Mouse (Mus musculus): ENCODE measurements around the gene Snapc4.

Gene Snapc4

DNA sequence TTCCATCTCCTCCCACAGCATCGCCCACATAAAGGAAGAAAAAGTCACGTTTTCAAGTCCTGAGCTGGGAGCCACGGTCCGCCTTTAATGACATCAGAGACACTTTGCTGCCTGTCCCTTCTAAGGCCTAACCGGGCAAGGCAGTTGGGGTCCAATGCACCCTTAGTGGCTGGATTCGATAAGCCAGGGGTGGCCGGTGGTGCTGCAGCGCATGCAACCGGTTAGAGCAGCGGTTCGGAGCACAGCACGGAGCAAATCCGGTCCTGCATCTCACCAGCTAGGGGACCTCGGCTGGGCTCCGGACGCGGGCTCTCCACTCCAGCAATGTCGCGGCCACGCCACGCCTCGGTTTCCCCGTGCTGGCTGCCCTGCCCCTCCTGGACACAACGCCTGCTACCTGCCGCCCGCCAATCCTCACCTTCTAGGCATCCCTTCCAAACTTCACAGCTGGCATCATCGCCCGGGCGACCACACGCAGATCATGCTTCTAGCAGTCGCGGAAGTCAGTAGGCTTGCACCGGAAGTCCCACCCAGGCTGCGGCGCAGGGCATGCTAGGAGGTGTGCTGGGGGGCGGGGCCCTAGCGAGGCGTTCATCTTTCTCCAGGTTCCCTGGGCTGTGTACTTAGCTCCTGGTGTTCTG lies at the start of gene Snapc4:
Gene Snapc4 (minus strand): TSS at position 523 of the 641 bp plus-strand sequence.
- in situ Hi-C loops (cut with MboI, MseI) = loop anchor here (5.0 kb wide), 1 partner anchor 72 kb away; no protein-coding TSS in a partner anchor

DNA sequence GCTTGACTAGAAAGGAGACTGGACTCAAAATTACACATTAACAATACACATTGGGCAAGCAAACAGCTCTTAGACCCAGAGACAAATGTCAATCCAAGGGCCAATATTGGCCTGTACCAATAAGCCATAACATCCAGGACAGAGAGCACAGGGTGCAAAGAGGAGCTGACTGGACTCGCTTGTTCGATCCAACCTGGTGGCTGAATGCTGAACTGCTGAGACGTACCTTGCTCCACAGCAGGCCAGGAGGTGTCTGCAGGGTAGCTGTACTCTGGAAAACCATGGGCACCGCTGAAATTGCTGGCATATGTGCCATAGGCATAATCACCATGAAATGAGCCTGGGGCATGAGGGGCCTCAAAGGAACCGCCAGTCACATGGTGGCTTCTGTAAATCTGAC lies 49.4 kb upstream of the Snapc4 start:
- in situ Hi-C loops (cut with MboI, MseI) = no loop called here

DNA sequence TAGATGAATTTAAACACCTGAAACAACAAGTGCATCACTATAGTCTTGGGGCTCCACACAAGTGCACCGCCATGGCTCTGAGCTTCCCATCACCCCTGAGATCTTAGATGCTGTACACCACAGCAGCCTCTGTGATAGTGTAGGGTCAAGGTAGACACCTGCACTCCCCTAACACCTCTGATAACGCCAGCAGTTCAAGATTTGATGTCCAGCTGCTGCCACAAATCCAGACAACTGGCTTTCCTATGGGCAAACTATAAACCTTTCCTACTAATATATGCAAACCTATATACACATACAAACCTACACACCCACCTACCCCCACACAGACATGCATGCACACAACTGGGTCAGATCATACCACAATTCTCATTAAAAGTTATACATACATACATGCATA lies 44.1 kb upstream of the Snapc4 start:
- in situ Hi-C loops (cut with MboI, MseI) = no loop called here

DNA sequence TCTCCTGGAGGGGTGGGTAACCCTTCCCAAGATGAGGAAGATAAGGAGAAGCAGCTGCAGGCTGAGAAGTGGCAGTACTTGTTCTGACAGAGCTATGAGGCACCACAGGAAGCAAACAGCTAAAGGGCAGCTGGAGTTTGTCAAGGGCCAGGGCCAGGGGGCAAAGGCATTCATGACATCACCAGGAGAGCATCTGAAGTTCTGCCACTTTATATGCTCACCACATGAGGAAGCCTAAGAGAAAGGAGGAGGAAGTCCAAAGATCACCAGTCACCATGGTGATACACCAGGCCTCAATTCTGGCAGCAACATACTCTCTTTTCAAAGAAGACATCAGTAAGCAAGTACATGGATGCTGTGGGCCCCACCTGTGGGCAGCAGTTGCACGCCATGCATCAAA lies 42.6 kb upstream of the Snapc4 start:
- in situ Hi-C loops (cut with MboI, MseI) = no loop called here

DNA sequence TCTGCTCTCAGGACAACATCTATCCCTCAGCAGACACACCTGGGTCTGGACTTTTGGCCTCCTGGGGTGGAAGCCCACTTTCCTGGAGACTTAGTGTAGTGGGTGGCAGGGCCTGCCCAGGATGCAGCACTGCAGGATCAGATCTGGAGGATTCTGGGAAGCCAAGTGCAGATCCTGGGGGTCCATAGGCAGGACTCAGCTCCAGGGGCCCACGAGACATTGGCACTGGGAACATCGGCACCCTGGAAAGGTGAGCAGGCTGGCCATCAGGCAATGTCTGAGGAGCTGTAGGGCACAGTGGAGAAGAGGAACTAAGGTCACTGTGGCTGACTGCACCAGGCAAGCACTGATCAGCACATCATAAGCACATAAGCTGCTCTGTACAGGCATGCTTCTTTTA lies 41.5 kb upstream of the Snapc4 start:
- in situ Hi-C loops (cut with MboI, MseI) = no loop called here

DNA sequence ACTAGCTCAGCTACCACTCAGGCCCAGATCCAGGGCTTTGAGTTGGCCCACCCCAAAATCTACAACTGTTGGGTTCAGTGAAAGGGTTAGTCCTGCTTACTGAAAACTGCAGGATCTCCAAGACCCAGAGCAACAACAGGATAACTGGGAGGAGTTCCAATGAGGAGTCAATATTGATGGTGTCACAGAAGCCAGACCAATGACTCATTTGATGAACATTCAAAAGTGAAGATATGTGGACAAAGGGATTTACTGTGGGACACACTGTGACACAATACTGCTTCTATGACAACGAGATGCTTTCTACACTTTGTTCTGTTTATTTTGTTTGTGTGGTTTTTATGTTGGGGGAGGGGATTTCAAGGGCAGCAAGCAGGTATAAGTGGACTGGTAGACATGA lies 37.7 kb upstream of the Snapc4 start:
- in situ Hi-C loops (cut with MboI, MseI) = no loop called here

DNA sequence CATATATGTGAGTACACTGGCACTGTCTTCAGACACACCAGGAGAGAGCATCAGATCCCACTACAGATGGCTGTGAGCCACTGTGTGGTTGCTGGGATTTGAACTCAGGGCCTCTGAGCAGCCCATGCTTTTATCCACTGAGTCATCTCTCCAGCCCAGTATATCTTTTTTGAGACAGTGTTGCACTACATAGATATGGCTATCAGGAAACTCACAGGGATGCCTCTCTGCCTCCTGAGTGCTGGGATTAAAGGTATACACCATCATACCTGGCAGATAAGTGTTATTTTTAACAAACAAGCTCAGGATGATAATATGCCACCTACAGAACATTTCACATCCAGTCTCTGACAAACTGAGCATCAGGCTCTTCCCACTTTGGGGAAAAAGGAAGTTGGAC lies 36.6 kb upstream of the Snapc4 start:
- in situ Hi-C loops (cut with MboI, MseI) = no loop called here

DNA sequence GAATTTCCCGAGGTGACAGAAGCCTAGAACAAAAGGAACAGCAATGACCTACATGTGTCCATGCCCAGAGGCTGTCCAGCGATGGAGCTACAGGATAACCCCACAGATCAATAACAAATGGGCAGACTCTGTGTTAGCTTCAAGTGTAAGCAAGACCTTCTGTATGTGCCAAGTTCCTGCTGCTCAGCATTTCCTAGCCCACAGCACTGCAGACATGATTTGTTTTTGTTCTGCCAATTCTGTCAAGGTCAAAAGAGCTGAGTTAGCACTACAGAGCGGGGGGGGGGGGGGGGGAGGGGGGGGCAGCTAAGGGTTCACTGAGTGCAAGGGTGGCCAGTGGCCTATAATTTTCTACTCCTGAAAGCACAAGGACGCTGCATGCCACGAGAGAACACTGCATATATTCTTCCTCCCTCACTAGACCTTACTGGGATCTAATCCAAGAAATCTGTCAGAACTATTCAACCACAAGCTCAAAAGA lies 30.5 kb upstream of the Snapc4 start:
- in situ Hi-C loops (cut with MboI, MseI) = no loop called here

DNA sequence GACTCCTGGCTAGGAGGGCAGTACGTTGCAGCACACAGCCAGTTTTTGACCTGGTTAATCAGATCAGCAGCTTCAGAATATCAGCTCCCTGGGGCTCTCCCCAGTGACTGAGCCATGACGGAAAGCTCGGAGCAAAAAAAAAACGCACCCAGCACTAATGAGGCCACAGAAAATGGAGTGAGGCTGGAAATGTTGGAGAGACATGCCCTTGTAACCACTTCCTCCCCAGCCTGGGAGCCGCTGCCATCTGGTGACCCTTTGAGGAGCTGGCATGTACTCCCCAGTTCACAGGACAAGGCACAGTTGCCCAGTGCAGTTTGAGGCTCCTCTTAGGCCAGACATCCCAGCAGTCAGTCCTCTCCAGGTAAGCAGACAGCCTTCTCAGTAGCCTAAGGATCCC lies 29.6 kb upstream of the Snapc4 start:
- in situ Hi-C loops (cut with MboI, MseI) = no loop called here

DNA sequence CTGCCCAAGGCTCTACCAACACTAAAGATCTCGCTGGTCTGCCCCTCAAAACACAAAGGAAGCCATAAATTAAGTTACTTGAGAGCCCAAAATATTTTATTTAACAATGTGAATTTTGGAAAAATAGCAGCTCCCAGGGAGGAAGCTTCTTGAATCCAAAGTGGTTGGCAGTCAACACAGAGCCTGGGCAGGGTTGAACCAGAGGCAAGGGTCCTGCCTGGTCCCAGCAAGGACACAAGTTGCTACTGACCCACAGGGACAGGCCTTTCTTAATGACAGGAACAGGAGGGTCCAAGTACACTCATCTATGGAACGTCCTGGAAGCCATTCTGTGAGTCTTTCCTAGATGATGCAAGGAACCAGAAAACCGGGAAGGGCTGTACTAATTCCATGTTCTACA lies 28.9 kb upstream of the Snapc4 start:
- in situ Hi-C loops (cut with MboI, MseI) = no loop called here

DNA sequence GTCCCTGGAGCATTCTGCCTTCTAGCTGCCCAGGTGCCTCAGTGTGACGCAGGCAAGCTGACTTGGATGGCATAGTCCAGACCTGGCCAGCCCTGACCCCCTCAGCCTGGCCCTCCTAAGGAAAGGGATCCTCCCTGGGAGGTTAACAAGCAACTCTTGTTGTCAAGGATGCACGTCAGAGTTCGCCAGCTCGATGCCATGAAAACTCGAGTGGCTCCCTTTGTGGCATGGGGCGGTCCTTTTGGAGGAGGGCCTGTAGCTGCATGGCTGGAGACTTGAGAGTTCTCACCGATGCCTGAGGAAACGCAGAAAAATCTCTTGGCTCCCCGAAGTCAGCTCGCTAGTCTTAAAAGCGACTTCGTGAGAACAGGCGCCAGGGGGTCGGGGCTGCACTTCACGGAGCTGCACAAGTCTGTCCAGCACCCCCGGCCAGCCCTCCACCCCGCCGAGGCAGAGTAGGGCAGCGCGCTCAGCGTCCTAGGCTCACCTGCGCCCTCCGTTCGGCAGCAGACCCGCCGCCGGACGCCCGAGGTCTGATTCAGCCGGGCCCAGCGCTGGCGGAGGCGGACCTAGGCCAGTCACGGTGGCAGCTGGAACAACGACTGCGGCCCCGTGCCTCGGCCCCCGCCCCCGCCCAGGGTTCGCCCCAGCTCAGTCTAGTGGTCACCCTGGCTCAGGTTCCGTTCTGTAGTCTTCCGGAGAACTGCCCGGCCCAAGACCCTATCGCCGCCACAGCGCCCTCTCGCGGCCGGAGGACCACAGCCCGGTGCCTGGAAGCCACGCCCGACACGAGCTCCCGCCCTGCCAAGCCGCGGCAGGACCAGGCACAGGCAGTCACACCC lies 28.3 kb upstream of the Snapc4 start, which contains the start of gene Inpp5e:
Gene Inpp5e (minus strand): TSS at position 689 of the 842 bp plus-strand sequence.
- in situ Hi-C loops (cut with MboI, MseI) = no loop called here

DNA sequence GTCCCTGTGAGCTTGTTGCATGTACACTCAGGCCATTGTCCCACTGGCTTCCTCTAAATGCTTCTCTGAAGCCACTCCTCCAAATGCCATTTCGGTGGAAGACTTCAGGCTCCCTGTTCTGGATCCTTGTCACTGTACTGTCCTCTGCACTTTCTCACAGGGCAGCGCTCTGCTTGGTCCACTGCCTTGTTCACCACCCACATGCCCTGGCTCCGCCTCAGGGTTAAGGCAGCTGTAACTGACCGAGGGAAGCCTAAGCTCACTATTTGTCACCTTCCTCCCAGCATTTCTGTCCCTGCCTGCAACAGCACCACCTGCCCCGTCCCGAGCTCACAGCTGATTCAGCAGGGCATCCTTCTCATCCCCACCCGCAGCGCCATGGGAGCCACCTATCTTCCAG lies 22.9 kb upstream of the Snapc4 start:
- in situ Hi-C loops (cut with MboI, MseI) = no loop called here

DNA sequence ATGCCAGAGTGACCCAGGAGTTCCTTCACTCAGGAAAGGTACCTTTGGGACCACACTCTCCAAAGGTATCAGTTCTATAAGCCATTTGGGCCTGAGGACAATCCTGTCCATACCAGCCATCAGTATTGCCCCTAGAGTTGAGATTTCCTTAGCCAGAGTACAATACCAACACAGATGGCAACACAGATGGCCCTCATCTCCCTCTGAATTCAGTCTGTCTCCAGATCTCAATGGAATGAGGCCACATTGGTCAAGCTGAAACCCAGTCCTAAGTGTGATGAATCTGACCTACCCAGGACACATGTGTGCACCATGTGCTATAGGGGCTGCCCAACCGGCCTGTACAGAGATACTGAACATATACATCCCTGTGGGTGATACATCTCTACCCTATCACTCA lies 21.8 kb upstream of the Snapc4 start:
- in situ Hi-C loops (cut with MboI, MseI) = no loop called here

DNA sequence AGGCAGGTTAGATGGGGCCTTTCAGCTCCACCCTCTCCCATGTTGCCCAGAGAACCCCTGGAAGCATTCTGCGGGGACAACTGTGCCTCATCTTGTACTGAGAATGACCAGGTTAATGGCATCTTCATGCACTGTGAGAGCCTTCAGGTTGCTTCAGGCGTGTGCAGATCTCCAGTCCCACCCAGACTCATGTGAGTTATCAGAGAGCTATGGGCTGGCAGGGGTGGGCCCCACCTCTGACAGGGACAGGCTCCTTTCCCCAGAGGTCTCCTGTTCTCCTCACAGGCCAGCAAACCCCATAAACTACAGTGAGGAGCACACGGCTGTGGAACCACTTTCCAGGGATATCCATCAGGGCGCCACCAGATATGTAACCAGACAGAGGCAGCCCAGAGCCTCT lies 20.6 kb upstream of the Snapc4 start:
- in situ Hi-C loops (cut with MboI, MseI) = no loop called here

DNA sequence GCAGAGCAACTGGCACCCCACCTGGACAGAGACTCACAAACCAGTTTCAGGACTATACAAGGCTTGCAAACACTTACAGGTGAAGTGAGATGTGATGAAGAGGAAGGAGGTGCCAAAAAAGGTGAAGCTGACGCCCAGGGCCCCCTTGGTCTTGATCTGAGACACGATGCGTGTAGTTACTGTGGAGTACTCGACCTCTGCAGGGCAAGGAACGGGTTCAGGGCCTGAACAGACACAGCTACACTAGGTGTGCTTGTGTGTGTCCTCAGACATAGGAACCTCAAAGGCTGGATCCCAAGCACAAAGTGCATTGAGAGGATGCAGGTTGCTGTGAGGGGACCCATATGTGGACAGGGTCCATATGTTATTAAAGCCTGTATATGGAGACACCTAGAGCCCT lies 19.8 kb upstream of the Snapc4 start:
- in situ Hi-C loops (cut with MboI, MseI) = no loop called here

DNA sequence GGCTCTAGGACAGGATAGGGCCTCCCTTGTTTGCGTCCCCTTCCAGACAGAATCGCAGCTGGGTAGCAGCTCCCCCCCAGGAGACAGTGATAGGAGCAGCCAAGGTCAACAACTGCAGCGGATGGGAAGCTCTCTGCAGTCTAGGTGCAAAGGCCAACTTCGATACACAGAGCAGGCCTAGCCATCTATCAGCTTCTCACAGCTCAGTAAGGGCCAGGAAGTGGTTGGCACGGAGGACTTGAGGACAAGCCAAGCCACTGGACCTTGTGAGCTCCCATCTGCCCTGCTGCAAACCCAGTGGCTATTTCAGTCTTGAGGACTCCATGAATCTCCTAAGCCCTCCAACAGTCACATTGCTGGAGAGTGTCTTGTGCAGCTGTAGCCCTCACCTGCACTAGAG lies 19.2 kb upstream of the Snapc4 start:
- in situ Hi-C loops (cut with MboI, MseI) = no loop called here

DNA sequence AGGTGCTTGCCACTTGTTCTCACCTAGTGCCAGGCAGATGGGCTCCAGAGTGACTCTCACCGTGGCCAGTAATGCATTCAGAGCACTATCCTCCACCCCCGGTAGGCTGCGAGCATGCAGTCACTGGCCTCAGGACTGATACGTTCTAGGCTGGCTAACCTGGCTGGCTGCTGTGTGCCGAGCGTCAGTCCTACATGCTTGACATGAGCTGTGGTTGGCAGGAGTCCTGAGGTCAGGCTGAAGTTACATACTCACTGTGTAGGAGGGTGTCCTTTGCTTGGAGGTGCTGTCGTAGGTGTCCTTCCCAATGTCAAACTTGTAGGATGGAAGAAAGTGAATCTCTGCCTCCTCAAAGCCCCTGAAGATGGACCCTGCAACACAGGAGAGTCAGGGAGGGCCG lies 18.5 kb upstream of the Snapc4 start:
- in situ Hi-C loops (cut with MboI, MseI) = no loop called here

DNA sequence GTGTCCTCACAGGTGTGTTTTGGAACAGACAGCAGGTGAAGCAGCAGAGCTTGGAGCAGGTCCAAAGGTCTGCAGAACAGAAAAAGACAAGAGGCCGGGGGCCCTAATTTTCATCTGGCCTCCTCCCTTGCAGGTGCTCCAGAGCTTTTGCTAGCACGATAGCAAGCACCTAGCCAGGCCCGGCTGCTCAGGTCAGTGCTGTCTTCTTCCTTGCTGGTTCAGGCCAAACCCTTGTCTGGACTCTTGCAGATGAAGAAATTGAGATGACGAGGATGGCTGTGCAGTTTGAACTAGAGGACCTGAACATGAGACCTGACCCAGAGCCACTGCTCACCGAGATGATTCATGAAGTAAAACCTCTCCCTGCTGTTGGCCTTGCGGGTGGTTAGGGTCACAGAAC lies 11.2 kb upstream of the Snapc4 start:
- in situ Hi-C loops (cut with MboI, MseI) = no loop called here

DNA sequence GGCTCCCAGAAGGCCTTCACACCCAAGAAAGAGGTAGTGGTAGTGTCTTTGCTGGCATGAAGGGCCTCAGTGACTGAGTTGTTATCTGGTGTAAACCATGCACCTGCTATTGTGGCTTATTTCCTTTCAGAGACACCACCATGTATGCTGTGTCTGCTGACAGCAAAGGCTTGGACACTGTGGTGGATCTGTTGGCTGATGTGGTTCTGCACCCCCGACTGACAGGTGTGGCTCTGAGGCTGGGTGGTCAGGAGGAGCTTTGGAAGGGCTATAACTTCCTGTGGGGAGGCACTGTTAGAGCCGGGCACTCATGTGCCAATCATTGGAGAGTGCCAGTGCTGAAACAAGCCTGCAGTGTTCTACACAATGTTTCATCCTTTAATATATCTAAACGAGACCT lies 10.5 kb upstream of the Snapc4 start:
- in situ Hi-C loops (cut with MboI, MseI) = no loop called here

DNA sequence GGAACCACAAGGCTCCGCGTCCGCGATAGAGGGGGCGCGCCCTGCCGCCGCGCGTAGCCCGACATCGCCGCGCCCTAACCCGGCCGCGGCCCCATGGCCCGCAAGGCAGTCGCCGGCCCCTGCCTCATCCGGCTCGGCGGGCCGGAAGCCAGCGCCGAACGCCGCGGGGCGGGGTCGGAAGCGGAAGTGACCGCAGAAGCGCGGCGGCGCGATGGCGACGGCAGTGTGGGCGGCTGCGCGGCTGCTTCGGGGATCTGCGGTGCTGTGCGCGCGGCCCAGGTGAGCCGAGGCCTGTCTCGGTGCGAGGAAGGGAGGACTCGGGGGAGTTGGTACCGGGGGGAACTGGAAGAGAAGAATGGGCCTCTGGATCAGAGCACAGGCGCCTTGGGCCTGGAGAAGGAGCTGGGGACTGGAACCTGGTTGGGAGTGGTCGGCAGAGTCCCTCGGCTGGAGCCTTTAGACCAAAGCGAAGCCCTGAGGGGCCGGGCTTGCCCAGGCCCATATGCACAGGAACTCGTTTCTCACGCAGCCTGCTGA lies 8.8 kb upstream of the Snapc4 start, which contains the start of the genes Entr1 and Pmpca:
Gene Entr1 (minus strand): TSS at position 163 of the 537 bp plus-strand sequence.
Gene Pmpca (plus strand): TSS at position 186 of the 537 bp plus-strand sequence.
- in situ Hi-C loops (cut with MboI, MseI) = no loop called here

DNA sequence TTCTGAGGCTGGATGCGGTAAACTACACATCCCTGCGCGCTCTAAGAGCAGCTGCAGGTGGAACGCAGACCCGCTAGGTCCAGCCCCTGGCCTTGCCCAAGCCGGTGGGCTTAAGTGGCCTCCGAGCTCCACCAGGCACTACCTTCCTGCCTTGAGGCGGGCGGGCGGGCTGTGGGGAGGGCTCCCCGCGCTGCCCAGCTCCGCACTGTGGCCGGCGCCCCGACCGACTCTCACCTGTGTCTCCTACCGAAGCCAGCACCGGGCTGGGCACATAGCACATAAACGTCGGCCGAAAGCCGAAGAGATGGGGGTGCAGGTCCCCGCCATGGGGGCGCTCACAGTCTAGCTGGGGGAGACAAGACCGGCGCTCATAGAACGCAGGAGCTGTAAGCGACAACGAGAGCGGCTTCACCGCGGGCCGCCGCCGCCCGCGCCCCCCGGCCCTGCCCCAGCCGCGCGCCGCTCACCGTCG lies 8.3 kb upstream of the Snapc4 start:
- in situ Hi-C loops (cut with MboI, MseI) = no loop called here

DNA sequence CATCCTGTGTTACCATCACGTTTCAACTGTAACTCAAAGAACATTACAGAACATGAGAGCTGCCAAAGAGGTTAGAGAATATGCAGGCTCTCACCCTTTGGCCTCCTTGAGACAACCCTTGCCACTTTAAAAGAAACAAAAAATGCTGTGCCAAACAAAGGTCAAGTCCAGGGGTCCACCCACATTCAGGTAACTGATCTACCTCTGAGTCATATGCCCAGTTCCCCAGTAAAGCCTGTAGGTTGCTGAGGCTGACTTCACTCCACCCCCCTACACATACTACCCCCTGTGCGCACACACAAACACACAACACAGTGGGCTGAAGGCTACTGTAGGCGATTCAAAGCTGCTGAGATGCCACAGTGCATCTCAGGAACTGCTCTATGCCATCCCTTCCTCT lies 7.3 kb upstream of the Snapc4 start:
- in situ Hi-C loops (cut with MboI, MseI) = no loop called here
